Mouse (Mus musculus) MEL (cell line): ENCODE results near the gene Olfr1006. TPM values are rescaled to one million over a fixed set of nuclear protein-coding genes. Genes with fewer than 3 reads are reported as not detected.
A peak's percentile ranks its signal among the peaks of the same experiment; 100 is the strongest.

Source experiments
- DNase-seq: peaks from one replicate; pipeline ENCODE4 v3.0.0; 2011; ENCODE audit warnings: low read depth, low spot score
- H3K27ac ChIP-seq: 2 replicates; pipeline ENCODE4 v1.5.1; 2012; ENCODE audit warnings: low read depth, mild to moderate bottlenecking, control low read depth, low read length, moderate library complexity; ENCODE audit not compliant: control insufficient read depth
- H3K27me3 ChIP-seq, 2 experiments: fragments of 150-350 bp in 1 of 2; sonication (generic) in 1 of 2; 2 replicates each; pipeline ENCODE4 v1.6.1; 2012; ENCODE audit warnings: low read length in 2 of 2, mild to moderate bottlenecking in 2 of 2, improper control_type of control experiment in 1 of 2, moderate library complexity in 1 of 2; ENCODE audit not compliant: insufficient read depth in 2 of 2, control insufficient read depth in 1 of 2
- H3K36me3 ChIP-seq, 2 experiments: 2 replicates each; pipeline ENCODE4 v1.6.1; 2012 to 2014; ENCODE audit warnings: low read length in 2 of 2, improper control_type of control experiment in 1 of 2, inconsistent platforms in 1 of 2, mild to moderate bottlenecking in 1 of 2; ENCODE audit not compliant: insufficient read depth in 2 of 2, control insufficient read depth in 1 of 2
- H3K4me1 ChIP-seq, 2 experiments: fragments of 150-350 bp in 1 of 2; sonication (generic) in 1 of 2; 2 replicates each; pipeline ENCODE4 v1.6.1; 2012; ENCODE audit warnings: low read length in 2 of 2, improper control_type of control experiment in 1 of 2, mild to moderate bottlenecking in 1 of 2; ENCODE audit not compliant: insufficient read depth in 2 of 2, control insufficient read depth in 1 of 2
- H3K4me3 ChIP-seq, 2 experiments: fragments of 150-350 bp in 1 of 2; sonication (generic) in 1 of 2; 2 replicates each; pipeline ENCODE4 v1.5.1; 2012; ENCODE audit warnings: low read depth in 2 of 2, low read length in 2 of 2, mild to moderate bottlenecking in 2 of 2, moderate library complexity in 2 of 2, control low read depth in 1 of 2, improper control_type of control experiment in 1 of 2; ENCODE audit not compliant: control insufficient read depth in 1 of 2, insufficient read depth in 1 of 2
- H3K79me2 ChIP-seq: 2 replicates; pipeline ENCODE4 v1.6.1; 2012; ENCODE audit warnings: mild to moderate bottlenecking, low read length, moderate library complexity; ENCODE audit not compliant: control insufficient read depth, poor library complexity, insufficient read depth
- H3K9ac ChIP-seq: 2 replicates; pipeline ENCODE4 v1.6.1; 2012; ENCODE audit warnings: low read depth, mild to moderate bottlenecking, control low read depth, low read length, moderate library complexity; ENCODE audit not compliant: control insufficient read depth, poor library complexity, severe bottlenecking
- H3K9me3 ChIP-seq: fragments of 150-350 bp; sonication (generic); replicated peaks from 2 replicates; pipeline ENCODE4 v1.6.1; 2012; ENCODE audit warnings: mild to moderate bottlenecking, low read length, improper control_type of control experiment, moderate library complexity; ENCODE audit not compliant: insufficient read depth
- CHD1 ChIP-seq: IDR thresholded peaks from 2 replicates; pipeline ENCODE4 v1.6.1; 2012; ENCODE audit warnings: low read depth, mild to moderate bottlenecking, inconsistent platforms, low read length, improper control_type of control experiment
- CTCF ChIP-seq, 3 experiments: IDR thresholded peaks in 2 of 3; conservative IDR thresholded peaks in 1 of 3; 2 replicates each; pipeline ENCODE4 v1.5.1; 2011 to 2012; ENCODE audit warnings: low read length in 3 of 3, low read depth in 2 of 3, mild to moderate bottlenecking in 2 of 3, improper control_type of control experiment in 1 of 3, inconsistent platforms in 1 of 3, mixed read lengths in 1 of 3, moderate library complexity in 1 of 3; ENCODE audit not compliant: control insufficient read depth in 1 of 3, insufficient read depth in 1 of 3, poor library complexity in 1 of 3, severe bottlenecking in 1 of 3
- GATA1 ChIP-seq: IDR thresholded peaks from 2 replicates; pipeline ENCODE4 v1.6.1; 2011; ENCODE audit warnings: low read depth, low read length, improper control_type of control experiment
- HCFC1 ChIP-seq: IDR thresholded peaks from 2 replicates; pipeline ENCODE4 v1.6.1; 2012; ENCODE audit warnings: low read depth, mild to moderate bottlenecking, inconsistent platforms, low read length, improper control_type of control experiment, moderate library complexity
- JUND ChIP-seq: IDR thresholded peaks from 2 replicates; pipeline ENCODE4 v1.6.1; 2011; ENCODE audit warnings: low read depth, mild to moderate bottlenecking, improper control_type of control experiment, low read length
- MEF2A ChIP-seq: IDR thresholded peaks from 2 replicates; pipeline ENCODE4 v1.6.1; 2014; ENCODE audit warnings: low read depth, mild to moderate bottlenecking, inconsistent platforms, low read length, improper control_type of control experiment; ENCODE audit not compliant: poor library complexity, insufficient replicate concordance, severe bottlenecking; ENCODE audit errors: extremely low read depth
- MXI1 ChIP-seq: IDR thresholded peaks from 2 replicates; pipeline ENCODE4 v1.6.1; 2011; ENCODE audit warnings: mild to moderate bottlenecking, low read depth, low read length, improper control_type of control experiment
- NRF1 ChIP-seq: IDR thresholded peaks from 2 replicates; pipeline ENCODE4 v1.6.1; 2014; ENCODE audit warnings: low read depth, mild to moderate bottlenecking, inconsistent platforms, low read length, improper control_type of control experiment, moderate library complexity; ENCODE audit not compliant: poor library complexity, insufficient read depth, severe bottlenecking
- POLR2A ChIP-seq, 2 experiments: IDR thresholded peaks; 2 replicates each; pipeline ENCODE4 v1.6.1; 2011 to 2012; ENCODE audit warnings: low read length in 2 of 2, mild to moderate bottlenecking in 2 of 2, control low read depth in 1 of 2, improper control_type of control experiment in 1 of 2, low read depth in 1 of 2, moderate library complexity in 1 of 2; ENCODE audit not compliant: control insufficient read depth in 1 of 2, insufficient read depth in 1 of 2, poor library complexity in 1 of 2
- POLR2AphosphoS2 ChIP-seq: IDR thresholded peaks from 2 replicates; pipeline ENCODE4 v1.6.1; 2011; ENCODE audit warnings: low read length, improper control_type of control experiment
- RAD21 ChIP-seq: IDR thresholded peaks from 2 replicates; pipeline ENCODE4 v1.6.1; 2011; ENCODE audit warnings: mild to moderate bottlenecking, low read depth, low read length, improper control_type of control experiment
- RCOR1 ChIP-seq: IDR thresholded peaks from 2 replicates; pipeline ENCODE4 v1.6.1; 2012; ENCODE audit warnings: low read depth, mild to moderate bottlenecking, inconsistent platforms, low read length, improper control_type of control experiment
- SMC3 ChIP-seq: IDR thresholded peaks from 2 replicates; pipeline ENCODE4 v1.6.1; 2011; ENCODE audit warnings: low read depth, low read length, improper control_type of control experiment
- TAL1 ChIP-seq: IDR thresholded peaks from 2 replicates; pipeline ENCODE4 v1.6.1; 2012; ENCODE audit warnings: mild to moderate bottlenecking, inconsistent platforms, low read length, moderate library complexity, mixed read lengths
- USF1 ChIP-seq: IDR thresholded peaks from 2 replicates; pipeline ENCODE4 v1.6.1; 2014; ENCODE audit warnings: low read depth, mild to moderate bottlenecking, inconsistent platforms, low read length, improper control_type of control experiment, moderate library complexity
- ZC3H11A ChIP-seq: IDR thresholded peaks from 2 replicates; pipeline ENCODE4 v1.6.1; 2012; ENCODE audit warnings: low read depth, mild to moderate bottlenecking, inconsistent platforms, low read length, improper control_type of control experiment
- ZKSCAN1 ChIP-seq: IDR thresholded peaks from 2 replicates; pipeline ENCODE4 v1.6.1; 2012; ENCODE audit warnings: low read depth, mild to moderate bottlenecking, inconsistent platforms, low read length, improper control_type of control experiment, moderate library complexity
- ZMIZ1 ChIP-seq: IDR thresholded peaks from 2 replicates; pipeline ENCODE4 v1.6.1; 2012; ENCODE audit warnings: low read depth, mild to moderate bottlenecking, inconsistent platforms, low read length, improper control_type of control experiment, moderate library complexity
- ZNF384 ChIP-seq: IDR thresholded peaks from 2 replicates; pipeline ENCODE4 v1.6.1; 2012; ENCODE audit warnings: low read depth, mild to moderate bottlenecking, inconsistent platforms, low read length, improper control_type of control experiment
- polyA plus RNA-seq, 2 experiments: library from polyadenylated mRNA; stranded (reverse) in 1 of 2; unstranded in 1 of 2; fragments of >175 nt in 1 of 2; fragments of >200 nt in 1 of 2; gene quantifications; 2 replicates each; pipeline versions ENCODE4 v1.2.1 to v1.2.4; 2012; ENCODE audit warnings: low replicate concordance in 2 of 2, low read depth in 1 of 2; ENCODE audit not compliant: insufficient read length in 2 of 2, insufficient read depth in 1 of 2, missing spikeins in 1 of 2
- total RNA-seq: library from RNA; depleted of rRNA; stranded (reverse); fragments of 300-350 nt; gene quantifications from 2 replicates; pipeline ENCODE4 v1.2.3, GENCODE M21; 2012; rRNA removed

Gene Olfr1006
- not detected in 2 replicates for total RNA-seq
- polyA plus RNA-seq: not detected

- no peak for TF ChIP-seq POLR2AphosphoS2
- no peak for TF ChIP-seq ZKSCAN1
- no peak for TF ChIP-seq RCOR1
- no peak for TF ChIP-seq MXI1
- TF ChIP-seq CTCF (IDR thresholded peaks at IDR 0.05 in 2 of 3, conservative IDR thresholded peaks at IDR 0.05 in 1 of 3; ENCODE audit: control insufficient read depth in 1 of 3, insufficient read depth in 1 of 3, low read depth in 2 of 3, low read length in 3 of 3, poor library complexity in 1 of 3, severe bottlenecking in 1 of 3): no peak
- TF ChIP-seq SMC3: no peak
- TF ChIP-seq POLR2A (IDR thresholded peaks at IDR 0.05; ENCODE audit: control insufficient read depth in 1 of 2, insufficient read depth in 1 of 2, low read depth in 1 of 2, low read length in 2 of 2, poor library complexity in 1 of 2): no peak
- no peak for TF ChIP-seq NRF1
- TF ChIP-seq RAD21: no peak
- no peak for TF ChIP-seq USF1
- no peak for TF ChIP-seq TAL1
- no peak for TF ChIP-seq HCFC1
- TF ChIP-seq, all 39 proteins: peak for 0
These were observed at the start of gene Olfr1006 for GRCm38 (mm10) chr2:85678667-85679066. TSS of gene Olfr1006 (minus strand) at chr2:85678767.

GRCm38 (mm10) chr2:85725793-85726192 is 47.2 kb upstream of the Olfr1006 start:
- Histone ChIP-seq H3K9ac (no peak overlapping the region; the same call in 1 of the 2 replicates), H3K4me1 (no peaks in the 10 kb centered on the region), H3K9me3 (no peaks in the 10 kb centered on the region), H3K4me3 (peak overlapping the region in 1 of 2 experiments; percentile 45; a peak in 2 of 4 replicates), H3K27ac (no peak overlapping the region), H3K36me3 (no peaks in the 10 kb centered on the region), H3K27me3 (no peaks in the 10 kb centered on the region), H3K79me2 (no peaks in the 10 kb centered on the region)
- peak; percentile 67 for DNase-seq
- TF ChIP-seq ZC3H11A (peak; percentile 87), CTCF (IDR thresholded peaks at IDR 0.05 in 2 of 3, conservative IDR thresholded peaks at IDR 0.05 in 1 of 3; ENCODE audit: control insufficient read depth in 1 of 3, insufficient read depth in 1 of 3, low read depth in 2 of 3, low read length in 3 of 3, poor library complexity in 1 of 3, severe bottlenecking in 1 of 3) (peak; percentile 35 to 82 (median 61)), RAD21 (peak; percentile 96), NRF1 (no peak), HCFC1 (no peak), SMC3 (peak; percentile 83)

More at GRCm38 (mm10) chr2:85678667-85679066, at the start of gene Olfr1006:
- no peaks in the 10 kb centered on the region for H3K36me3 ChIP-seq
- H3K9me3 ChIP-seq: no peaks in the 10 kb centered on the region
- H3K4me1 ChIP-seq: no peaks in the 10 kb centered on the region
- no peak within 1 kb of the TSS for H3K9ac ChIP-seq
- H3K79me2 ChIP-seq: no peaks in the 10 kb centered on the region
- no peaks in the 10 kb centered on the region for H3K27me3 ChIP-seq
- no peak within 1 kb of the TSS for H3K27ac ChIP-seq
- no peak within 1 kb of the TSS for H3K4me3 ChIP-seq
- DNase-seq: no peak

- TF ChIP-seq CHD1 (no peak), MEF2A (no peak), TAL1 (no peak), ZNF384 (no peak), JUND (no peak), POLR2AphosphoS2 (no peak), GATA1 (no peak), HCFC1 (no peak), ZMIZ1 (no peak), USF1 (no peak)
- no peaks in the 10 kb centered on the region for H3K4me1 ChIP-seq
- H3K36me3 ChIP-seq: no peaks in the 10 kb centered on the region
- no peak for DNase-seq
- H3K79me2 ChIP-seq: no peaks in the 10 kb centered on the region
- no peak within 1 kb of the TSS for H3K27ac ChIP-seq
- H3K9ac ChIP-seq: no peak within 1 kb of the TSS
- no peaks in the 10 kb centered on the region for H3K9me3 ChIP-seq
- H3K4me3 ChIP-seq: no peak within 1 kb of the TSS
- H3K27me3 ChIP-seq: no peaks in the 10 kb centered on the region
These were observed 36.6 kb upstream of the Olfr1006 start, which contains the start of gene Olfr1009 for GRCm38 (mm10) chr2:85715119-85715518. TSS of gene Olfr1009 (plus strand) at chr2:85715419.
